Mouse (Mus musculus): ENCODE measurements at regions not wholly inside any gene's neighbourhood (a gene's known extent, or its start where the extent isn't known, plus 50 kb on each side); places are given as distances from the start of the nearest gene placed in this dataset.
A peak's percentile ranks its signal among the peaks of the same experiment; 100 is the strongest.

GRCm38 (mm10) chr13:59964981-59965380, 142.0 kb upstream of the Tut7 start:
- TF ChIP-seq CTCF (IDR thresholded peaks at IDR 0.05; ENCODE audit: low read depth) (no peak), EP300 (optimal IDR thresholded peaks at IDR 0.05) (no peak)
- no peaks in the 10 kb centered on the region for H3K36me3 ChIP-seq (ENCODE audit: control insufficient read depth, insufficient read depth, low read length)
- WGBS: 92% methylated on average over 2 of the region's 2 CpGs
- H3K9ac ChIP-seq (ENCODE audit: low read length): no peak overlapping the region
- no peaks in the 10 kb centered on the region for H3K27me3 ChIP-seq (ENCODE audit: control insufficient read depth, insufficient read depth, low read length)
- peaks cover 2% of the 10 kb centered on the region; the same call in 1 of the 2 replicates for H3K4me1 ChIP-seq (replicated peaks; ENCODE audit: control insufficient read depth, insufficient read depth)
- H3K4me3 ChIP-seq (ENCODE audit: low read depth, low read length): no peak overlapping the region
- DNase-seq (ENCODE audit: low spot score) (no peak), ATAC-seq (ENCODE audit: low FRiP score, low TSS enrichment) (no peak)
- H3K4me2 ChIP-seq (replicated peaks; ENCODE audit: low read depth): no peak overlapping the region
- no peaks in the 10 kb centered on the region for H3K9me3 ChIP-seq (ENCODE audit: control insufficient read depth, low read length)
- no peak overlapping the region for H3K27ac ChIP-seq (replicated peaks)

DNA sequence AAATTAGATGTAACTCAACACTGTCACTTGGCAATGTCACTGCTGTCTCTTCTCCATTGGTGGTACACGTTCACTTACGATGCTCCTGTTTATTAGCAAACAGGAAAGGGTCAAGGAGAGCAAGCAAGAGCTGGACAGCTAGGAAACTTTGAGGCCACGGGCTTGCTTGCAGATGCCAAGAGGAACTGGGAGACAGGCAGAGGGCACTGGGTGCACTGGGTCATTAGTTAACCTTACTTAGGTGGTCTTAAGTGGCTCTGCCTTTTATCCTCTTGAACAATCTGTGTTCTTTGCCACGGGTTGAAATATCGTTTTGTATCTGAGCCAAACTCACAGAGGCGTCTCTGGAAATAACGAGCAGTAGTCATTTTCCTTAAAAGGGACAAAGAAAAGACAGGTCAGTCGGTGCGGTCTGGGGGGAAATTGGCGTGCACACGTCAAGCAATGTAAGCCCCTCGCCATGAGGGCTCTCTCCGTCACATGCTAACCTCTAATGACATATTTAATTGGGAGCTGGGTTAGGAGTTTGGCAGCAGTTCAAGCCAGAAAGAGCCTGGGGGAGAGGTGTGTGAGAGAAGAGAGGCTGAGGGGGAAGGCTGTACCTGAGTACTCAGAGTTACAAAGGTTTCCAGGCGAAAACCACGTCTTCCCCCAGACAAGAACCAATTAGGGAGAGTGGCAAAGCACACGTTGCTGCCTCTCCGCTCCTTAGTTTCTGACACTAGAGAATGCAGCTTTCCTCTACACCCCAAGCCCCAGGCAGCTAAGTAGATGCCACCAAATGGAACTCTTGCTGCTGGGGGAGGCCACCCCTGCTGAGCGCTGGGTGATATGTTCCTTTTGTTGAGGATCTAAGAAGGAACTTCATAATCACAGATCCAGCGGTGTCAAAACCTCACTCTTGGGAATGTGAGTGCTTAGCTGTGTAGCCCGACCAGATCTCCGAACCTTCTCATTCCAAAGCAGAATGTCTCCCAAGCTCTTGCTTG, 140.0 kb upstream of the Tut7 start:
- Histone ChIP-seq H3K9ac (ENCODE audit: low read length) (no peak overlapping the region), H3K4me2 (replicated peaks; ENCODE audit: low read depth) (no peak overlapping the region), H3K4me3 (ENCODE audit: low read depth, low read length) (no peak overlapping the region), H3K27ac (replicated peaks) (no peak overlapping the region), H3K4me1 (replicated peaks; ENCODE audit: control insufficient read depth, insufficient read depth) (peaks cover 2% of the 10 kb centered on the region; the same call in 1 of the 2 replicates), H3K9me3 (ENCODE audit: control insufficient read depth, low read length) (no peaks in the 10 kb centered on the region), H3K27me3 (ENCODE audit: control insufficient read depth, insufficient read depth, low read length) (no peaks in the 10 kb centered on the region), H3K36me3 (ENCODE audit: control insufficient read depth, insufficient read depth, low read length) (no peaks in the 10 kb centered on the region)
- TF ChIP-seq CTCF (IDR thresholded peaks at IDR 0.05; ENCODE audit: low read depth) (no peak), EP300 (optimal IDR thresholded peaks at IDR 0.05) (no peak)
- DNase-seq (ENCODE audit: low spot score): no peak
- WGBS: 64% methylated on average over 21 of the region's 21 CpGs
- no peak for ATAC-seq (ENCODE audit: low FRiP score, low TSS enrichment)

DNA sequence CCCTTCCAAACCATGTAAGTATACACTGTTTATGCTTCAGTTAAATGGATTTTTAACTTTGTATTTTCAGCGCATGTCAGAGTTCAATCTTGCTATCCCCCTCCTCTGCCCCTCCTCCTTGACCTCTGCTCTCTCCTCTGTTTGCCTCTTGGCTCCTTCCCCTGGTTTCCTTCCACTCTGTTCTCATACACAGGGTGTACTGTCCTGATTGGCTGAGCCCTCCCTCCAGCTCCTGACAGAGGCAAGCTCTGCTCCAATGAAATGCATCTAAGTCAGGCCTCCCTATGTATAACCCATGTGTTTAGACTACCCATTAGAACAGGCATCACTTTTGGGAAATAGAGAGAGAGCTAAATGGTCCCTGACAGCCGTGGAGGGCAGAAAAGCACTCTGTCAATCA, 133.5 kb upstream of the Tut7 start:
- ATAC-seq (ENCODE audit: low FRiP score, low TSS enrichment) (no peak), DNase-seq (ENCODE audit: low spot score) (no peak)
- no peaks in the 10 kb centered on the region for H3K36me3 ChIP-seq (ENCODE audit: control insufficient read depth, insufficient read depth, low read length)
- H3K9ac ChIP-seq (ENCODE audit: low read length): no peak overlapping the region
- 48% methylated on average over 2 of the region's 2 CpGs for WGBS
- no peak overlapping the region for H3K4me3 ChIP-seq (ENCODE audit: low read depth, low read length)
- H3K9me3 ChIP-seq (ENCODE audit: control insufficient read depth, low read length): no peaks in the 10 kb centered on the region
- H3K27ac ChIP-seq (replicated peaks): no peak overlapping the region
- no peak overlapping the region for H3K4me2 ChIP-seq (replicated peaks; ENCODE audit: low read depth)
- H3K4me1 ChIP-seq (replicated peaks; ENCODE audit: control insufficient read depth, insufficient read depth): no peaks in the 10 kb centered on the region
- TF ChIP-seq EP300 (optimal IDR thresholded peaks at IDR 0.05) (no peak), CTCF (IDR thresholded peaks at IDR 0.05; ENCODE audit: low read depth) (no peak)
- H3K27me3 ChIP-seq (ENCODE audit: control insufficient read depth, insufficient read depth, low read length): no peaks in the 10 kb centered on the region

- H3K9ac ChIP-seq (ENCODE audit: low read length): no peak overlapping the region
- no peak overlapping the region for H3K4me2 ChIP-seq (replicated peaks; ENCODE audit: low read depth)
- H3K27ac ChIP-seq (replicated peaks): no peak overlapping the region
- 52% methylated on average over 4 of the region's 4 CpGs for WGBS
- H3K4me1 ChIP-seq (replicated peaks; ENCODE audit: control insufficient read depth, insufficient read depth): no peaks in the 10 kb centered on the region
- no peak for ATAC-seq (ENCODE audit: low FRiP score, low TSS enrichment)
- DNase-seq (ENCODE audit: low spot score): no peak
- no peaks in the 10 kb centered on the region for H3K27me3 ChIP-seq (ENCODE audit: control insufficient read depth, insufficient read depth, low read length)
- TF ChIP-seq EP300 (optimal IDR thresholded peaks at IDR 0.05): no peak
- peak; percentile 57 for TF ChIP-seq CTCF (IDR thresholded peaks at IDR 0.05; ENCODE audit: low read depth)
- H3K4me3 ChIP-seq (ENCODE audit: low read depth, low read length): no peak overlapping the region
- no peaks in the 10 kb centered on the region for H3K9me3 ChIP-seq (ENCODE audit: control insufficient read depth, low read length)
- no peaks in the 10 kb centered on the region for H3K36me3 ChIP-seq (ENCODE audit: control insufficient read depth, insufficient read depth, low read length)
These were observed 129.9 kb upstream of the Tut7 start for GRCm38 (mm10) chr13:59952809-59953208.

GRCm38 (mm10) chr13:59952116-59952515, 129.2 kb upstream of the Tut7 start:
- Histone ChIP-seq H3K27me3 (ENCODE audit: control insufficient read depth, insufficient read depth, low read length) (no peaks in the 10 kb centered on the region), H3K4me1 (replicated peaks; ENCODE audit: control insufficient read depth, insufficient read depth) (no peaks in the 10 kb centered on the region), H3K4me3 (ENCODE audit: low read depth, low read length) (no peak overlapping the region), H3K36me3 (ENCODE audit: control insufficient read depth, insufficient read depth, low read length) (no peaks in the 10 kb centered on the region), H3K27ac (replicated peaks) (no peak overlapping the region), H3K4me2 (replicated peaks; ENCODE audit: low read depth) (no peak overlapping the region), H3K9me3 (ENCODE audit: control insufficient read depth, low read length) (no peaks in the 10 kb centered on the region), H3K9ac (ENCODE audit: low read length) (no peak overlapping the region)
- TF ChIP-seq EP300 (optimal IDR thresholded peaks at IDR 0.05): no peak
- TF ChIP-seq CTCF (IDR thresholded peaks at IDR 0.05; ENCODE audit: low read depth): no peak
- DNase-seq (ENCODE audit: low spot score): no peak
- WGBS: 53% methylated on average over 3 of the region's 3 CpGs
- no peak for ATAC-seq (ENCODE audit: low FRiP score, low TSS enrichment)

GRCm38 (mm10) chr13:59950281-59950680, 127.3 kb upstream of the Tut7 start:
- 89% methylated on average over 3 of the region's 3 CpGs for WGBS
- DNase-seq (ENCODE audit: low spot score) (no peak), ATAC-seq (ENCODE audit: low FRiP score, low TSS enrichment) (no peak)
- H3K36me3 ChIP-seq (ENCODE audit: control insufficient read depth, insufficient read depth, low read length): no peaks in the 10 kb centered on the region
- TF ChIP-seq CTCF (IDR thresholded peaks at IDR 0.05; ENCODE audit: low read depth) (no peak), EP300 (optimal IDR thresholded peaks at IDR 0.05) (no peak)
- H3K4me3 ChIP-seq (ENCODE audit: low read depth, low read length): no peak overlapping the region
- H3K4me2 ChIP-seq (replicated peaks; ENCODE audit: low read depth): no peak overlapping the region
- no peak overlapping the region for H3K9ac ChIP-seq (ENCODE audit: low read length)
- H3K4me1 ChIP-seq (replicated peaks; ENCODE audit: control insufficient read depth, insufficient read depth): no peaks in the 10 kb centered on the region
- no peak overlapping the region for H3K27ac ChIP-seq (replicated peaks)
- H3K27me3 ChIP-seq (ENCODE audit: control insufficient read depth, insufficient read depth, low read length): no peaks in the 10 kb centered on the region
- H3K9me3 ChIP-seq (ENCODE audit: control insufficient read depth, low read length): no peaks in the 10 kb centered on the region
